Mouse (Mus musculus): ENCODE measurements at regions not wholly inside any gene's neighbourhood (a gene's known extent, or its start where the extent isn't known, plus 50 kb on each side); places are given as distances from the start of the nearest gene placed in this dataset.

GRCm38 (mm10) chr5:33531263-33531662 is 97.5 kb upstream of the Nkx1-1 start:
- Histone ChIP-seq H3ac (ENCODE audit: control insufficient read depth, insufficient read length) (no peak overlapping the region), H3K4me3 (no peak overlapping the region), H3K36me3 (ENCODE audit: control insufficient read depth, insufficient read depth) (no peaks in the 10 kb centered on the region), H3K27me3 (ENCODE audit: control insufficient read depth, insufficient read depth, insufficient read length) (peaks cover 86% of the 10 kb centered on the region), H3K79me2 (ENCODE audit: control insufficient read depth, insufficient read depth) (no peaks in the 10 kb centered on the region), H3K4me2 (ENCODE audit: low read depth) (no peak overlapping the region)
- TF ChIP-seq E2F4 (IDR thresholded peaks at IDR 0.05; ENCODE audit: insufficient read depth) = no peak
- no peak for TF ChIP-seq POLR2AphosphoS2 (IDR thresholded peaks at IDR 0.05; ENCODE audit: insufficient read length, low read depth)
- TF ChIP-seq REST (IDR thresholded peaks at IDR 0.05; ENCODE audit: insufficient read depth, insufficient read length) = no peak
- no peak for TF ChIP-seq MAX (IDR thresholded peaks at IDR 0.05; ENCODE audit: low read depth)

- H3ac ChIP-seq (ENCODE audit: control insufficient read depth, insufficient read length) = no peak overlapping the region
- H3K36me3 ChIP-seq (ENCODE audit: control insufficient read depth, insufficient read depth) = no peaks in the 10 kb centered on the region
- H3K4me2 ChIP-seq (ENCODE audit: low read depth) = no peak overlapping the region
- H3K27me3 ChIP-seq (ENCODE audit: control insufficient read depth, insufficient read depth, insufficient read length) = peaks cover 85% of the 10 kb centered on the region
- no peaks in the 10 kb centered on the region for H3K79me2 ChIP-seq (ENCODE audit: control insufficient read depth, insufficient read depth)
- no peak overlapping the region for H3K4me3 ChIP-seq
- TF ChIP-seq E2F4 (IDR thresholded peaks at IDR 0.05; ENCODE audit: insufficient read depth) (no peak), POLR2A (IDR thresholded peaks at IDR 0.05; ENCODE audit: insufficient read length, low read depth) (no peak), SRF (IDR thresholded peaks at IDR 0.05; ENCODE audit: control insufficient read depth, insufficient read length, low read depth) (no peak), MYOG (IDR thresholded peaks at IDR 0.05; ENCODE audit: control insufficient read depth in 1 of 3, insufficient read depth in 1 of 3, insufficient read length in 2 of 3, low read depth in 2 of 3) (no peak), POLR2AphosphoS2 (IDR thresholded peaks at IDR 0.05; ENCODE audit: insufficient read length, low read depth) (no peak), MAX (IDR thresholded peaks at IDR 0.05; ENCODE audit: low read depth) (no peak), CEBPB (IDR thresholded peaks at IDR 0.05; ENCODE audit: insufficient read depth, poor library complexity, severe bottlenecking) (no peak), MYOD1 (IDR thresholded peaks at IDR 0.05; ENCODE audit: control insufficient read depth in 1 of 3, insufficient read length in 2 of 3, low read depth in 2 of 3) (no peak), TCF12 (IDR thresholded peaks at IDR 0.05; ENCODE audit: insufficient read depth, poor library complexity, severe bottlenecking) (no peak), TCF3 (IDR thresholded peaks at IDR 0.05; ENCODE audit: insufficient read length, low read depth) (no peak), USF1 (IDR thresholded peaks at IDR 0.05; ENCODE audit: low read depth) (no peak), REST (IDR thresholded peaks at IDR 0.05; ENCODE audit: insufficient read depth, insufficient read length) (no peak)
Observed at GRCm38 (mm10) chr5:33529771-33530170, 96.0 kb upstream of the Nkx1-1 start.

GRCm38 (mm10) chr5:33528971-33529670 is 95.3 kb upstream of the Nkx1-1 start:
- Histone ChIP-seq H3ac (ENCODE audit: control insufficient read depth, insufficient read length) (no peak overlapping the region), H3K4me2 (ENCODE audit: low read depth) (no peak overlapping the region), H3K36me3 (ENCODE audit: control insufficient read depth, insufficient read depth) (no peaks in the 10 kb centered on the region), H3K4me3 (no peak overlapping the region), H3K27me3 (ENCODE audit: control insufficient read depth, insufficient read depth, insufficient read length) (peaks cover 78% of the 10 kb centered on the region), H3K79me2 (ENCODE audit: control insufficient read depth, insufficient read depth) (no peaks in the 10 kb centered on the region)
- TF ChIP-seq REST (IDR thresholded peaks at IDR 0.05; ENCODE audit: insufficient read depth, insufficient read length) (no peak), TCF12 (IDR thresholded peaks at IDR 0.05; ENCODE audit: insufficient read depth, poor library complexity, severe bottlenecking) (no peak), MYOD1 (IDR thresholded peaks at IDR 0.05; ENCODE audit: control insufficient read depth in 1 of 3, insufficient read length in 2 of 3, low read depth in 2 of 3) (no peak), MAX (IDR thresholded peaks at IDR 0.05; ENCODE audit: low read depth) (no peak), E2F4 (IDR thresholded peaks at IDR 0.05; ENCODE audit: insufficient read depth) (no peak), MYOG (IDR thresholded peaks at IDR 0.05; ENCODE audit: control insufficient read depth in 1 of 3, insufficient read depth in 1 of 3, insufficient read length in 2 of 3, low read depth in 2 of 3) (no peak), USF1 (IDR thresholded peaks at IDR 0.05; ENCODE audit: low read depth) (no peak), CEBPB (IDR thresholded peaks at IDR 0.05; ENCODE audit: insufficient read depth, poor library complexity, severe bottlenecking) (no peak), SRF (IDR thresholded peaks at IDR 0.05; ENCODE audit: control insufficient read depth, insufficient read length, low read depth) (no peak), TCF3 (IDR thresholded peaks at IDR 0.05; ENCODE audit: insufficient read length, low read depth) (no peak), POLR2AphosphoS2 (IDR thresholded peaks at IDR 0.05; ENCODE audit: insufficient read length, low read depth) (no peak), POLR2A (IDR thresholded peaks at IDR 0.05; ENCODE audit: insufficient read length, low read depth) (no peak)

GRCm38 (mm10) chr5:33527750-33528149 is 94.0 kb upstream of the Nkx1-1 start:
- H3K79me2 ChIP-seq (ENCODE audit: control insufficient read depth, insufficient read depth) = no peaks in the 10 kb centered on the region
- H3ac ChIP-seq (ENCODE audit: control insufficient read depth, insufficient read length) = no peak overlapping the region
- H3K27me3 ChIP-seq (ENCODE audit: control insufficient read depth, insufficient read depth, insufficient read length) = peaks cover 69% of the 10 kb centered on the region
- no peak overlapping the region for H3K4me2 ChIP-seq (ENCODE audit: low read depth)
- TF ChIP-seq MAX (IDR thresholded peaks at IDR 0.05; ENCODE audit: low read depth) = no peak
- no peak for TF ChIP-seq TCF12 (IDR thresholded peaks at IDR 0.05; ENCODE audit: insufficient read depth, poor library complexity, severe bottlenecking)
- no peak for TF ChIP-seq USF1 (IDR thresholded peaks at IDR 0.05; ENCODE audit: low read depth)
- TF ChIP-seq SRF (IDR thresholded peaks at IDR 0.05; ENCODE audit: control insufficient read depth, insufficient read length, low read depth) = no peak
- no peak for TF ChIP-seq POLR2A (IDR thresholded peaks at IDR 0.05; ENCODE audit: insufficient read length, low read depth)
- TF ChIP-seq TCF3 (IDR thresholded peaks at IDR 0.05; ENCODE audit: insufficient read length, low read depth) = no peak
- no peak for TF ChIP-seq REST (IDR thresholded peaks at IDR 0.05; ENCODE audit: insufficient read depth, insufficient read length)
- no peak for TF ChIP-seq CEBPB (IDR thresholded peaks at IDR 0.05; ENCODE audit: insufficient read depth, poor library complexity, severe bottlenecking)
- no peak for TF ChIP-seq E2F4 (IDR thresholded peaks at IDR 0.05; ENCODE audit: insufficient read depth)
- TF ChIP-seq POLR2AphosphoS2 (IDR thresholded peaks at IDR 0.05; ENCODE audit: insufficient read length, low read depth) = no peak
- TF ChIP-seq MYOG (IDR thresholded peaks at IDR 0.05; ENCODE audit: control insufficient read depth in 1 of 3, insufficient read depth in 1 of 3, insufficient read length in 2 of 3, low read depth in 2 of 3) = no peak
- TF ChIP-seq MYOD1 (IDR thresholded peaks at IDR 0.05; ENCODE audit: control insufficient read depth in 1 of 3, insufficient read length in 2 of 3, low read depth in 2 of 3) = no peak
- no peaks in the 10 kb centered on the region for H3K36me3 ChIP-seq (ENCODE audit: control insufficient read depth, insufficient read depth)
- H3K4me3 ChIP-seq = no peak overlapping the region
